Mouse (Mus musculus) left cerebral cortex, postnatal 10 days (tissue): ENCODE results near the gene Cnst. TPM values are rescaled to one million over a fixed set of nuclear protein-coding genes. Genes with fewer than 3 reads are reported as not detected.

ENCODE experiments used
- DNase-seq, 2 experiments: peaks; one replicate each; pipeline ENCODE4 v3.0.0; 2021 to 2022; ENCODE audit warnings: low spot score in 2 of 2, mixed read lengths in 1 of 2; ENCODE audit errors: extremely low spot score in 1 of 2
- intact Hi-C: fragments of 180-260 bp; cut with DNase I; formaldehyde crosslinking; loops from one replicate; pipeline ENCODE4 v1.15.1; 2025
- total RNA-seq, 2 experiments: library from RNA; stranded (reverse); gene quantifications; 2 replicates each; pipeline ENCODE4 v1.2.3; 2021

Cnst gene
- total RNA-seq, 2 experiments from 2014 or later, result 30.6 to 30.8 TPM

- peak; percentile 64 to 94 for DNase-seq
- intact Hi-C loops, result no loop called here
Observed at GRCm38 (mm10) chr1:179668013-179668805, 122.0 kb downstream of the Cnst start, which contains the start of gene Sccpdh. Sccpdh (plus strand) TSS chr1:179668210.

- DNase-seq, result no peak
- intact Hi-C loops, result no loop called here
Observed at GRCm38 (mm10) chr1:179668836-179669537, 122.8 kb downstream of the Cnst start.

- intact Hi-C loops, result no loop called here
- DNase-seq, result no peak
Observed at GRCm38 (mm10) chr1:179674355-179674754, 128.2 kb downstream of the Cnst start.

- DNase-seq, result no peak
- intact Hi-C loops, result no loop called here
Observed at GRCm38 (mm10) chr1:179677031-179677430, 130.9 kb downstream of the Cnst start.

Other genes starting within 250 kb of the Cnst start
- gene Smyd3, start 28.3 kb upstream of the Cnst start, total RNA-seq, result 10 to 100 TPM; 20.3 to 30.9 TPM
- gene Tfb2m, start 103 bp upstream of the Cnst start, total RNA-seq, result 10 to 100 TPM; 27.4 to 28.1 TPM
- gene Sccpdh, start 121.8 kb downstream of the Cnst start, total RNA-seq, result 10 to 100 TPM; 68.6 to 68.8 TPM
- under 1 TPM; 0.16 to 0.28 TPM for gene Kif28, start 198.9 kb downstream of the Cnst start, total RNA-seq